Mouse (Mus musculus): ENCODE measurements around the gene Cenps.
A peak's percentile ranks its signal among the peaks of the same experiment; 100 is the strongest.
"Not testable (repeated sequence)": the region's sequence is repeated elsewhere in the genome, so short reads cannot be mapped to it uniquely, and the experiment has no call there.

The Cenps gene

GRCm38 (mm10) chr4:149136982-149137770 is at the start of gene Cenps:
TSS of gene Cenps (minus strand) at chr4:149137629.
- DNase-seq (ENCODE audit: low spot score in 2 of 2) = peak; percentile 77 to 86

DNA sequence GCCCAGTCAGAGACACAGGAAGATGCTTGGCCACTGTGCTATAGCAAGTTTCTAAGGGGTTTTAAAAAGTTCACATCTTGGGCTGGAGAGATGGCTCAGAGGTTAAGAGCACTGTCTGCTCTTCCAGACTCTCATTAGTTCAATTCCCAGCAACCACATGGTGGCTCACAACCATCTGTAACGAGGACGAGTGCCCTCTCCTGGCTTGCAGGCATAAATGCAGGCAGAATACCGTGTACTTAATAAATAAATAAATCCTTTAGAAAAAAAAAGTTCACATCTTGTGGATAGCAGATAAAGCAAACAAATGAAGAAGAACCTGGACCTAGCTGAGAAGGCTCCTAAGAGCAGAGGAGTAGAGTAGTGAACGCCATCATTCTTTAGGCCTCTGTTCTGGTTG is 45.3 kb upstream of the Cenps start:
- DNase-seq (ENCODE audit: low spot score in 2 of 2) = no peak

DNA sequence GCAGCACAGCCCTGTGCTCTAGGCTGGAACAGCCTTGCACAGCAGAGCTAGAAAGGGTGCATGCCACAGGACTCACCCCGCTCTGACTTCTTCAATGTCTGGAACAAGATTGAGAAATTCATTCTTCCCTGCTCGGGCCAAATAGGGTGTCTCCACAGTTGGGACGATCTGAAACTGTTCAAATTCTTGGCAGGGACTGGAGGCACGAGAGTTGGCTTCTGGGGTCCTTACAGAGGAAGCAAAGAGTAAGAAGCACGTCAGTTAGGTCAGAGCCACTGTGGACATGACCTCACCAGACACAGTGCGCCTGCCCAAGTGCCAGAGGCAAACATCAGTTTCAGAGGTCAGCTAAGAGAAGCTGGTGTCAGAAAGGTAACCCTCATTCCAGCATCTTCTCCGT is 44.8 kb upstream of the Cenps start:
- DNase-seq (ENCODE audit: low spot score in 2 of 2) = peak; percentile 44 to 50

GRCm38 (mm10) chr4:149179573-149179972 is 42.1 kb upstream of the Cenps start:
- no peak for DNase-seq (ENCODE audit: low spot score in 2 of 2)

DNA sequence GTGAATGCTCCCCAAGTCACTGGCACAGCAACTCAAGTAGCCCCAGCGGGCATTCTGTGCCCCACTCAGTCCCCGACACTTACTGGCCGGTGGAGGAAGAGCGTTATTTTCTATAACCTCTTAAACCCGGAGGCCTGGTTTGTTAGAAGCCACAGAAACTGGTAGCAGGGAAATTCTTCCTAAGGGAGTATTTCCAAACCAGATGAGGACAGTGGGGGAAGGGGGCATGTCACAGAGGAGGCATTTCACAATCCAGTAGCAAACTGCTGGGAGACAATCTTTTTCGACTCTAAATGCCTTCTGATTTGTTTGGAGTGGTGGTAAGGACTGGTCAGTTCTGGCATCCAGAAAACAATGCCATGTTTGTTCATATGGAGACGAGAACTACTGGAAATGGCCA is 41.7 kb upstream of the Cenps start:
- DNase-seq (ENCODE audit: low spot score in 2 of 2) = no peak

- DNase-seq (ENCODE audit: low spot score in 2 of 2) = no peak
Observed at GRCm38 (mm10) chr4:149178328-149178727, 40.9 kb upstream of the Cenps start.

GRCm38 (mm10) chr4:149177046-149177445 is 39.6 kb upstream of the Cenps start:
- no peak for DNase-seq (ENCODE audit: low spot score in 2 of 2)

- no peak for DNase-seq (ENCODE audit: low spot score in 2 of 2)
Observed at GRCm38 (mm10) chr4:149176645-149177044, 39.2 kb upstream of the Cenps start.

DNA sequence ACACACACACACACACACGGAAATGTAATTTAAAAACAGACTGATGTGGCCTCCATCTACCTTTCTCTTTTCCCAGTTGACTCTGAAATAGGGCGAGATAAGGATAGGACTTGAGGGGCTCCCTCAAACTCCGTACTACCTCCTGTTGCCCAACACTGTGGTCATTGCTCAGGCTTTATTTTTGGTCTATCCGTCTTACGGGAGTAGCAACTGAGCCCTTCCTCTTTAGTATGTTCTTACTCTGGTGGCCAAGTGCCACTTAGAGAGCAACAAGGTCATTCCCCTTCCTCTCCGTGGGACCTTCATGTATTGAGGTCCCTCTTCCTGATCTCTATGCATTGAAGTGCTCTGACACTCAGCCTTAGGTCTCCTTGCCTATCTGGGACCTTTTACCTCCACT is 36.2 kb upstream of the Cenps start:
- DNase-seq (ENCODE audit: low spot score in 2 of 2) = peak in 1 of 2 experiments; percentile 19

- DNase-seq (ENCODE audit: low spot score in 2 of 2) = peak; percentile 62 to 72
Observed at GRCm38 (mm10) chr4:149172666-149173065, 35.2 kb upstream of the Cenps start.

GRCm38 (mm10) chr4:149172083-149172482 is 34.7 kb upstream of the Cenps start:
- peak in 1 of 2 experiments; percentile 60 for DNase-seq (ENCODE audit: low spot score in 2 of 2)

GRCm38 (mm10) chr4:149171581-149171981 is 34.2 kb upstream of the Cenps start:
- peak; percentile 43 to 54 for DNase-seq (ENCODE audit: low spot score in 2 of 2)

GRCm38 (mm10) chr4:149170394-149170931 is 33.0 kb upstream of the Cenps start:
- peak; percentile 35 to 45 for DNase-seq (ENCODE audit: low spot score in 2 of 2)

- DNase-seq (ENCODE audit: low spot score in 2 of 2) = not testable (repeated sequence)
Observed at GRCm38 (mm10) chr4:149169926-149170325, 32.5 kb upstream of the Cenps start.

- DNase-seq (ENCODE audit: low spot score in 2 of 2) = no peak
Observed at GRCm38 (mm10) chr4:149168016-149168415, 30.6 kb upstream of the Cenps start.

DNA sequence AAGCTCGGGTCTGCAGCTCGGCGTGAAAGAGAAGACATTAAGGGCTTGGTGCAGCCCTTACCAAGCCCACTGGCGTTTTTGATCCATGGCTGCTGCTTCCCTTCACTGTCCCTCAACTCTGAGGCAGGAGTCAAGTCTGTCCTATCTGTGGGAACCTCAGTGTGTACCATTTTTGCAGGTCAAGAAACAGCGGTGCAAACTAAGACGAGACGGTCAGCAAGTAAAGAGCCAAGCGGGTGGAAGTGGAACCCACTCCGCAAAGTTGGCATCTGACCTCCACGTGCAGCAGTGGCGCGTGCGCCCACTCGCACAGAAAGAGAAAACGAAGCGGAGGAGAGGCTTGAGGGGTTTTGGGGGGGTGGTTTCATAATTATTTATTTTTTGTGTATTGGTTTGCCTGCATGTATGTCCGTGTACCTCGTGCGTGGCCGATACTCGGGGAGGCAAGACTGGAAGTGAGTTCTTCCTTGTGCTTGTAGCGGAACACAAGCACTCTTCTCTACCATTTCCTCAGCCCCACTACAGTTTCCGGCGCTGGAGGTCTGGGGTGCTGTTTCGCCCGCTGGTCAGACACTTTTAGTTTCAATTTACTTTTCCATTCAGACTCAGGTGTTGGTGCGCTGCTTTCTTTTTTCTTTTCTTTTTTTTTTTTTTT is 29.7 kb upstream of the Cenps start:
- DNase-seq (ENCODE audit: low spot score in 2 of 2) = peak; percentile 43 to 46

DNA sequence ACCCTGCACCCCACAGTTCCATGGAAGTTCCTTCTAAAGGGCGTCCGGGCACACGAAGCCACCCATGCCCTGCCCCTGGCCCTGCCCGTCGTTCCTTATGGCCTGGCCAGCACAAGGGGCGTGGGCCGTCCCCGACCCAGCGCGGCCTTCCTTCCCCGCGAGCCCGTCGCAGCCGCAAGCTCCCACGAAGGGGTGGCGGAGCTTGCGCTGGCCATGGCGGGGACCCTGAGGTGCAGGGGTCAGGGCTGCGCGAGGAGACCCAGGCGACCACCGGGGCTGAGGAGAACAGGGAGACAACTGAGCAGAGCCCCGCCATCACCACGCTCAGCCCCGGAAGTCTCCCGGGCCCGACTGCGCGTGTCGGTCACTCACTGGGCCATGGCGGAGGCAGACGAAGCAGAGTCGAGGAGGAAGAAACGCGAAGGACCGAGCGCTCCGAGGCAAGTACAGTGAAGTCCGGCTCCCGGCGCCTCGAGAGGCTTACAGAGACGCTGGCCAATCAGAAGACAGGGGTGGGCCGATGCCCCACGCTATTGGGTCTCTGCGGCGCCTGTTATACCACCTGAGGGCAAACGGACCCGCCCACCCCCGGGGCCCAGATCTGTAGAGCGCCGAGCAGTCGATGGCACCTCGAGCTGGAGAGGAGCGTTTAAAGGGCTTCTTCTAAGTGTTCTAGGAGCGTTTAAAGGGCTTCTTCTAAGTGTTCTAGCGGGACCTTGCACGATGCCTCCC is 29.0 kb upstream of the Cenps start, which contains the start of gene Pgd:
TSS of gene Pgd (minus strand) at position 557 of the 732 bp plus-strand sequence.
- DNase-seq (ENCODE audit: low spot score in 2 of 2) = peak; percentile 97 to 98

- DNase-seq (ENCODE audit: low spot score in 2 of 2) = no peak
Observed at GRCm38 (mm10) chr4:149164150-149164549, 26.7 kb upstream of the Cenps start.

- DNase-seq (ENCODE audit: low spot score in 2 of 2) = no peak
Observed at GRCm38 (mm10) chr4:149163196-149163595, 25.8 kb upstream of the Cenps start.

DNA sequence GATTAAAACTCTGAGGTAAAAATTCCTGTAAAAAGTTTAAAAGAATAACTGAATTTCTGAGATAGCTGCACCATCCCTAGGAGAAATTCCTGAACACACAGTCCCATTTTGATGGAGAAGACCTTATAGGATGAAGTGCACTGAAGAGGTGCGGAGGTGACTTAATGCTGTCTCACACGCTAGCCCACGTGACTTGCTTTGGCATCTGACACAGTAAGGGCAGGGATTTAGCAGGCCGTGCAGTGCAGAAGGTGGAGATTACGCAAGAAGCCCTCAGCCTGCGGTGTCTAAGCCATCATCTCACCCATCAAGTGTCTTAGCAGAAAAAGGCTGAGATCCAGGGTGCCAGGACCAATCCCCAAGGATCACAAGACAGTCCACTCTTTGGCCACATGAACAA is 23.7 kb upstream of the Cenps start:
- no peak for DNase-seq (ENCODE audit: low spot score in 2 of 2)

DNA sequence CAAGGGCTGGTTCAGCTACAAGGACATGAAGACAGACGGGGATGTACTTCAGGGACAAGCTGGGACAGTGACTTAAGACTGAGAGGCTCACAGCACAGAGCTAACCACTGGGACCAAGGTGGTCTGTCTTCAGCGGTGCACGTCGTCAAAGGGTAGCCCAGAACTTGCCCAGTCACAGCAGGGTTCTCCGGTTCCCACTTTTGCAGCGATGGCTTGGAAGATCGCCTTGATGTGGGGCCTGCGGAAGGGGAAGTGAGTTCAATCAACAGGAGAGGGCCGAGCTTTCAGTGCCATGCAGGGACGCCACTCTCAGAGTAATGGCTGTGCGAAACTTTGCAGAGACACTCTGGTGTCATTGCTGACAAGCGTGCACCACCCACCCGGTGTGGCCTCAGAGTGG is 22.5 kb upstream of the Cenps start:
- DNase-seq (ENCODE audit: low spot score in 2 of 2) = no peak

DNA sequence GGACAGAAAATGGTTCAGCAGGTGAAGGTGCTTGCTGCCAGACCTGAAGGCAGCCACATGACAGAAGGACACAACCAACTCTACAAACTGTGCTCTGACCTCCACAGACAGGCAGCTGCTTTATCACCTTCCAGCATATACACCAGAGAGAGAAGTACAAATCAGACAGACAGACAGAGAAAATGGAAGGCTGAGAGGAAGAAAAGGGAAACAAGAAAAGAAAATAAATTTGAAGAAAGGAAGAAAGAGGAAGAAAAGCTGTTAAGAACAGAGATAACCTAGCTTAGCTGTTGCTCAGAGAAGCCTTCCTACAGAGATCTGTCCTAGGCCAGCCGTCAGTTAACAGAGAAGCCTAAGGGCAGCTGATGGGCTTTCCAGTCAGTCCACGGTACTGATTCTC is 21.8 kb upstream of the Cenps start:
- no peak for DNase-seq (ENCODE audit: low spot score in 2 of 2)
